Mouse (Mus musculus): ENCODE results near the gene Ndc1. TPM values are rescaled to one million over a fixed set of nuclear protein-coding genes. Genes with fewer than 3 reads are reported as not detected.

Gene Ndc1
- 9.9 TPM for polyA plus RNA-seq (2014; fragmentation: Illumina TruSeq; extraction: RNeasy Lipid Tissue Mini Kit (QIAGEN cat#74804); ENCODE audit: low read depth, low replicate concordance)

GRCm38 (mm10) chr4:107367567-107368314 lies at the start of gene Ndc1:
Ndc1 (plus strand) TSS chr4:107367784.

DNA sequence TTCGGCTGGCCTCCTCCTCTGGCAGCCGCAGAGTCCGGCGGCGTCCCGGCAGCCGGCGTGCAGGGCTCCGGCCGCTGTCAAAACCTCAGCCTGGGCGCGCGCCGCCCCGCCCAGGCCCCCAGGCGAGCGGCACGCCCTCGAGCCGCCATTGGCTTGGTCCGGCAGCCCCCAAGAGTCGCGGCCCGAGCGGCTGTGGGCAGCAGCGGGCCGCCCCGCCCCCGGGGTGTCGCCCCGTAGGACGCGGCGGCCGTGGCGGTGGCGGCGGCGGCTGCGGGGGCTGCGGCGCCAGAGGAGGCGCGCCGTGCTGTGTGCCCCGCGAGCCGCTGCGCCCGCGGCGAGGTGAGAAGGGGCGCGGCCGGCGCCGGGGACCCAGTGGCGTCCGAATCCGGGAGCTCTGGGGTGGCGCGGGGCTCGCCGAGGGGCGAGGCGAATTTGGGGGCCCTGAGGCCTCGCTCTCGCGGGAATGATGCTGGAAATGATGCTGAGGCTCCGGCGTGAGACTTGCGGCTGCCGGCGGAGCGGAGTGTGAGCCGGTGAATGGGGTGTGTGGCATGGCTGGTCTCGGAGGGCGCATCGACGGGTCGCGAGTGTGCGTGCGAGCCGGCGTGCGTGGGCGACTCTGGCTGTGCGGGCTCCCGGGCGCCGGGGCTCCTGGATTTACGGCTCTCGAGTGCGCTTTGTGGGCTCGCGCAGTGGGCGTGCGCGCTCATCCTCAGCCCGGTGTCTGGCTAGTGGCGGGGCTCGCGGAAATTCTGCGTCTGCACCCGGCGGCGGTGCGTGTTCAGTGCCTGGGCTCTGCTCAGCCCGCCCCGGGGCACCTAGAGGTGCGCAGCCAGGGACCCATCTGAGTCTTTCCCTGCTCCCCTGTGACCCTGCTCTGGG lies 67.0 kb downstream of the Ndc1 start, which contains the start of gene Glis1:
Gene Glis1, plus strand, starts transcription at position 236 of the 882 bp plus-strand sequence.

Other genes with a start within 250 kb of the Ndc1 start
- 181 TPM for gene Tmem59, start 189.4 kb upstream of the Ndc1 start, polyA plus RNA-seq (2014; fragmentation: Illumina TruSeq; extraction: RNeasy Lipid Tissue Mini Kit (QIAGEN cat#74804); ENCODE audit: low read depth, low replicate concordance)
- gene Tceanc2, start 188.7 kb upstream of the Ndc1 start, polyA plus RNA-seq (2014; fragmentation: Illumina TruSeq; extraction: RNeasy Lipid Tissue Mini Kit (QIAGEN cat#74804); ENCODE audit: low read depth, low replicate concordance) = 8.1 TPM
- gene Ldlrad1, start 158.6 kb upstream of the Ndc1 start, polyA plus RNA-seq (2014; fragmentation: Illumina TruSeq; extraction: RNeasy Lipid Tissue Mini Kit (QIAGEN cat#74804); ENCODE audit: low read depth, low replicate concordance) = not detected
- 12.3 TPM for gene Lrrc42, start 114.3 kb upstream of the Ndc1 start, polyA plus RNA-seq (2014; fragmentation: Illumina TruSeq; extraction: RNeasy Lipid Tissue Mini Kit (QIAGEN cat#74804); ENCODE audit: low read depth, low replicate concordance)
- gene Hspb11, start 114.2 kb upstream of the Ndc1 start, polyA plus RNA-seq (2014; fragmentation: Illumina TruSeq; extraction: RNeasy Lipid Tissue Mini Kit (QIAGEN cat#74804); ENCODE audit: low read depth, low replicate concordance) = 12.4 TPM
- not detected for gene Dio1, start 60.6 kb upstream of the Ndc1 start, polyA plus RNA-seq (2014; fragmentation: Illumina TruSeq; extraction: RNeasy Lipid Tissue Mini Kit (QIAGEN cat#74804); ENCODE audit: low read depth, low replicate concordance)
- 26.4 TPM for gene Yipf1, start 53.4 kb upstream of the Ndc1 start, polyA plus RNA-seq (2014; fragmentation: Illumina TruSeq; extraction: RNeasy Lipid Tissue Mini Kit (QIAGEN cat#74804); ENCODE audit: low read depth, low replicate concordance)
- 0.21 TPM for gene Glis1, start 66.8 kb downstream of the Ndc1 start, polyA plus RNA-seq (2014; fragmentation: Illumina TruSeq; extraction: RNeasy Lipid Tissue Mini Kit (QIAGEN cat#74804); ENCODE audit: low read depth, low replicate concordance)